Mouse (Mus musculus): ENCODE measurements around the gene Wdsub1.

GRCm38 (mm10) chr2:59819415-59819814 is 63.0 kb downstream of the Wdsub1 start:
- TF ChIP-seq CTCF (IDR thresholded peaks at IDR 0.05; ENCODE audit: low read depth, low read length): no peak
- no peak for TF ChIP-seq POLR2A (IDR thresholded peaks at IDR 0.05; ENCODE audit: extremely low read depth, insufficient read depth, low read length)
